Mouse (Mus musculus) neural tube, embryonic 15.5 days (tissue): Measurements from ENCODE around the gene Igfbp5. TPM values are rescaled to one million over a fixed set of nuclear protein-coding genes. Genes with fewer than 3 reads are reported as not detected.

Source experiments
- ATAC-seq: fragments of 200-750 bp; cut with Nextera tagmentation; 2 replicates; pipeline ENCODE4 v1.8.0; 2017; ENCODE audit warnings: mild to moderate bottlenecking, moderate TSS enrichment, moderate library complexity; ENCODE audit not compliant: low FRiP score
- H3K27ac ChIP-seq: fragments of 300-500 bp; sonication (generic); replicated peaks from 2 replicates; pipeline ENCODE4 v1.5.1; 2015; ENCODE audit warnings: mild to moderate bottlenecking, inconsistent platforms
- H3K27me3 ChIP-seq: fragments of 300-500 bp; sonication (generic); replicated peaks from 2 replicates; pipeline ENCODE4 v1.6.1; 2015; ENCODE audit warnings: inconsistent platforms
- H3K36me3 ChIP-seq: fragments of 300-500 bp; sonication (generic); 2 replicates; pipeline ENCODE4 v1.6.1; 2015; ENCODE audit warnings: inconsistent platforms
- H3K4me1 ChIP-seq: fragments of 300-500 bp; sonication (generic); 2 replicates; pipeline ENCODE4 v1.6.1; 2015; ENCODE audit warnings: inconsistent platforms
- H3K4me2 ChIP-seq: fragments of 300-500 bp; sonication (generic); 2 replicates; pipeline ENCODE4 v1.6.1; 2015; ENCODE audit warnings: inconsistent platforms, mild to moderate bottlenecking, moderate library complexity
- H3K4me3 ChIP-seq: fragments of 300-500 bp; sonication (generic); replicated peaks from 2 replicates; pipeline ENCODE4 v1.5.1; 2015; ENCODE audit warnings: mild to moderate bottlenecking, inconsistent platforms
- H3K9ac ChIP-seq: fragments of 300-500 bp; sonication (generic); replicated peaks from 2 replicates; pipeline ENCODE4 v1.6.1; 2015; ENCODE audit warnings: mild to moderate bottlenecking, inconsistent platforms
- H3K9me3 ChIP-seq: fragments of 300-500 bp; sonication (generic); replicated peaks from 2 replicates; pipeline ENCODE4 v1.6.1; 2016; ENCODE audit warnings: inconsistent platforms
- WGBS: fragments of 180-500 bp; shearing (Covaris S2); methylation state at CpG from one replicate; pipeline ENCODE4 v1.1.7; 2015; ENCODE audit warnings: mixed read lengths; 5-methylcytosine and 5-hydroxymethylcytosine counted together
- polyA plus RNA-seq: library from polyadenylated mRNA; unstranded; fragments of >200 nt; fragmentation: Nextera tagmentation; extraction: Ambion mirVana; gene quantifications from 2 replicates; pipeline ENCODE4 v1.2.1, GENCODE M21; 2015

The Igfbp5 gene
- polyA plus RNA-seq, 1 experiment from 2014 or later = 102 TPM

- Histone ChIP-seq H3K9me3 (no peaks in the 10 kb centered on the region), H3K4me1 (peaks cover 40% of the 10 kb centered on the region), H3K4me2 (no peak overlapping the region), H3K36me3 (no peaks in the 10 kb centered on the region), H3K4me3 (no peak overlapping the region), H3K27me3 (no peaks in the 10 kb centered on the region), H3K27ac (no peak overlapping the region), H3K9ac (no peak overlapping the region)
- no peak for ATAC-seq
- 61% methylated on average over 10 of the region's 10 CpGs for WGBS
Measured at GRCm38 (mm10) chr1:72822893-72823292, 51.8 kb downstream of the Igfbp5 start.

- Histone ChIP-seq H3K27me3 (no peaks in the 10 kb centered on the region), H3K9ac (no peak overlapping the region), H3K4me3 (no peak overlapping the region), H3K4me2 (no peak overlapping the region), H3K27ac (no peak overlapping the region), H3K36me3 (no peaks in the 10 kb centered on the region), H3K9me3 (no peaks in the 10 kb centered on the region), H3K4me1 (peaks cover 11% of the 10 kb centered on the region)
- WGBS = 91% methylated on average over 6 of the region's 6 CpGs
- ATAC-seq = no peak
Measured at GRCm38 (mm10) chr1:72819995-72820394, 54.7 kb downstream of the Igfbp5 start.

GRCm38 (mm10) chr1:72815616-72816015, 59.1 kb downstream of the Igfbp5 start:
- no peak overlapping the region for H3K4me2 ChIP-seq
- no peak for ATAC-seq
- no peaks in the 10 kb centered on the region for H3K36me3 ChIP-seq
- no peak overlapping the region for H3K4me3 ChIP-seq
- no peaks in the 10 kb centered on the region for H3K9me3 ChIP-seq
- H3K27me3 ChIP-seq = no peaks in the 10 kb centered on the region
- no peak overlapping the region for H3K27ac ChIP-seq
- peaks cover 13% of the 10 kb centered on the region for H3K4me1 ChIP-seq
- no peak overlapping the region for H3K9ac ChIP-seq
- 85% methylated on average over 3 of the region's 3 CpGs for WGBS

- Histone ChIP-seq H3K27me3 (no peaks in the 10 kb centered on the region), H3K27ac (no peak overlapping the region), H3K4me3 (no peak overlapping the region), H3K4me2 (no peak overlapping the region), H3K9me3 (no peaks in the 10 kb centered on the region), H3K4me1 (peaks cover 13% of the 10 kb centered on the region), H3K9ac (no peak overlapping the region), H3K36me3 (no peaks in the 10 kb centered on the region)
- WGBS = 59% methylated on average over 5 of the region's 5 CpGs
- no peak for ATAC-seq
Measured at GRCm38 (mm10) chr1:72815184-72815583, 59.5 kb downstream of the Igfbp5 start.

- H3K27ac ChIP-seq = peak overlapping the region; percentile 46
- no peak overlapping the region for H3K4me3 ChIP-seq
- H3K27me3 ChIP-seq = no peaks in the 10 kb centered on the region
- H3K4me1 ChIP-seq = peaks cover 13% of the 10 kb centered on the region
- no peaks in the 10 kb centered on the region for H3K9me3 ChIP-seq
- no peak overlapping the region for H3K4me2 ChIP-seq
- peak; percentile 35 for ATAC-seq
- no peaks in the 10 kb centered on the region for H3K36me3 ChIP-seq
- H3K9ac ChIP-seq = no peak overlapping the region
- WGBS = 5% methylated on average over 6 of the region's 6 CpGs
Measured at GRCm38 (mm10) chr1:72813639-72814403, 60.9 kb downstream of the Igfbp5 start.

- Histone ChIP-seq H3K4me1 (peaks cover 13% of the 10 kb centered on the region), H3K9ac (no peak overlapping the region), H3K4me2 (no peak overlapping the region), H3K4me3 (no peak overlapping the region), H3K27me3 (no peaks in the 10 kb centered on the region), H3K9me3 (no peaks in the 10 kb centered on the region), H3K27ac (peak overlapping the region; percentile 46; the same call in 1 of the 2 replicates), H3K36me3 (no peaks in the 10 kb centered on the region)
- 40% methylated on average over 5 of the region's 5 CpGs for WGBS
- ATAC-seq = peak; percentile 24
Measured at GRCm38 (mm10) chr1:72813089-72813638, 61.5 kb downstream of the Igfbp5 start.

- H3K27ac ChIP-seq = no peak overlapping the region
- ATAC-seq = no peak
- no peak overlapping the region for H3K4me2 ChIP-seq
- no peak overlapping the region for H3K9ac ChIP-seq
- no peaks in the 10 kb centered on the region for H3K9me3 ChIP-seq
- no peaks in the 10 kb centered on the region for H3K27me3 ChIP-seq
- no peak overlapping the region for H3K4me3 ChIP-seq
- no peaks in the 10 kb centered on the region for H3K36me3 ChIP-seq
- H3K4me1 ChIP-seq = peaks cover 18% of the 10 kb centered on the region
- WGBS = 90% methylated on average over 3 of the region's 3 CpGs
Measured at GRCm38 (mm10) chr1:72811061-72811460, 63.6 kb downstream of the Igfbp5 start.

- no peaks in the 10 kb centered on the region for H3K27me3 ChIP-seq
- no peak overlapping the region for H3K9ac ChIP-seq
- H3K4me1 ChIP-seq = peaks cover 27% of the 10 kb centered on the region
- no peak for ATAC-seq
- no peak overlapping the region for H3K4me3 ChIP-seq
- H3K36me3 ChIP-seq = no peaks in the 10 kb centered on the region
- 86% methylated on average over 7 of the region's 7 CpGs for WGBS
- H3K9me3 ChIP-seq = no peaks in the 10 kb centered on the region
- H3K27ac ChIP-seq = no peak overlapping the region
- no peak overlapping the region for H3K4me2 ChIP-seq
Measured at GRCm38 (mm10) chr1:72809951-72810675, 64.6 kb downstream of the Igfbp5 start.

GRCm38 (mm10) chr1:72809304-72809703, 65.4 kb downstream of the Igfbp5 start:
- WGBS = 96% methylated on average over 7 of the region's 7 CpGs
- Histone ChIP-seq H3K4me3 (no peak overlapping the region), H3K27me3 (no peaks in the 10 kb centered on the region), H3K9me3 (no peaks in the 10 kb centered on the region), H3K4me1 (peaks cover 31% of the 10 kb centered on the region), H3K9ac (no peak overlapping the region), H3K4me2 (no peak overlapping the region), H3K36me3 (no peaks in the 10 kb centered on the region), H3K27ac (no peak overlapping the region)
- ATAC-seq = no peak

Other genes with a start within 250 kb of the Igfbp5 start
- not detected in 2 replicates for gene Ankar, start 174.3 kb downstream of the Igfbp5 start, polyA plus RNA-seq
- gene Rpl37a, start 163.6 kb downstream of the Igfbp5 start, polyA plus RNA-seq = 1,001 and 1,078 TPM in 2 replicates
- 278 and 341 TPM in 2 replicates for gene Igfbp2, start 50.4 kb downstream of the Igfbp5 start, polyA plus RNA-seq
- gene Tnp1, start 141.0 kb upstream of the Igfbp5 start, polyA plus RNA-seq = not detected in 2 replicates